7 mouse cellular contexts compared by ENCODE assay signal in genomic region chr12:111353439-111353915, GRCm38 (mm10). TPM values are rescaled to one million over a fixed set of nuclear protein-coding genes. Genes with fewer than 3 reads are reported as not detected.
DNase-seq lines count a peak whose midpoint lies in the region; ATAC-seq and TF ChIP-seq lines count a peak whose summit lies in the region.

No protein-coding gene starts in this region.

- DNase-seq in adipocyte (ENCODE audit: low spot score): peak; percentile 63
- peak; percentile 23 for DNase-seq in forebrain, embryonic 10.5 days (ENCODE audit: extremely low spot score, low spot score)
- peak in 1 of 3 experiments; percentile 16 for DNase-seq in liver, embryonic 14.5 days (ENCODE audit: low read depth in 3 of 3, low spot score in 3 of 3)
- peak; percentile 41 for DNase-seq in retina, embryonic 14.5 days (ENCODE audit: low spot score)
- no peak for DNase-seq in cerebellum, adult 8-10 months
- DNase-seq in cerebellum, adult 11-12 months: no peak

- peak; percentile 71 for ATAC-seq in hindbrain, embryonic 15.5 days (ENCODE audit: low FRiP score, low read depth)
- ATAC-seq in liver, embryonic 14.5 days (ENCODE audit: insufficient read depth): peak; percentile 56

- peak overlapping the region; percentile 35; the same call in 1 of the 2 replicates for H3K27ac ChIP-seq in forebrain, embryonic 10.5 days
- H3K27ac ChIP-seq in hindbrain, embryonic 15.5 days (replicated peaks): peak overlapping the region; percentile 23
- H3K27ac ChIP-seq in liver, embryonic 14.5 days: no peak overlapping the region

- H3K27me3 ChIP-seq in forebrain, embryonic 10.5 days (ENCODE audit: poor library complexity, severe bottlenecking): no peaks in the 10 kb centered on the region
- no peaks in the 10 kb centered on the region for H3K27me3 ChIP-seq in hindbrain, embryonic 15.5 days
- no peaks in the 10 kb centered on the region for H3K27me3 ChIP-seq in liver, embryonic 14.5 days (ENCODE audit: control insufficient read depth, insufficient read depth, low read length)

- H3K9ac ChIP-seq in hindbrain, embryonic 15.5 days: no peak overlapping the region
- no peak overlapping the region for H3K9ac ChIP-seq in liver, embryonic 14.5 days (replicated peaks)

- peaks cover 43% of the 10 kb centered on the region for H3K4me1 ChIP-seq in forebrain, embryonic 10.5 days
- peaks cover 58% of the 10 kb centered on the region for H3K4me1 ChIP-seq in hindbrain, embryonic 15.5 days (replicated peaks)
- H3K4me1 ChIP-seq in liver, embryonic 14.5 days (replicated peaks; ENCODE audit: control insufficient read depth in 2 of 2, insufficient read depth in 2 of 2, low read length in 1 of 2): peaks cover 0 to 7% of the 10 kb centered on the region in 2 experiments; a peak in 1 of 4 replicates

- H3K4me3 ChIP-seq in forebrain, embryonic 10.5 days: no peak overlapping the region
- no peak overlapping the region for H3K4me3 ChIP-seq in hindbrain, embryonic 15.5 days
- no peak overlapping the region for H3K4me3 ChIP-seq in liver, embryonic 14.5 days (ENCODE audit: insufficient read depth in 1 of 2, low read depth in 2 of 2, low read length in 2 of 2)

- peaks cover 32% of the 10 kb centered on the region for H3K36me3 ChIP-seq in forebrain, embryonic 10.5 days (replicated peaks)
- no peaks in the 10 kb centered on the region for H3K36me3 ChIP-seq in hindbrain, embryonic 15.5 days
- H3K36me3 ChIP-seq in liver, embryonic 14.5 days (replicated peaks; ENCODE audit: control insufficient read depth, insufficient read depth, low read depth): no peaks in the 10 kb centered on the region

- WGBS in forebrain, embryonic 10.5 days: 74% methylated on average over 15 of the region's 15 CpGs
- WGBS in hindbrain, embryonic 15.5 days: 28% methylated on average over 15 of the region's 15 CpGs
- 74% methylated on average over 15 of the region's 15 CpGs for WGBS in liver, embryonic 14.5 days (ENCODE audit: insufficient replicate concordance)

- no peak for TF ChIP-seq EP300 in liver, embryonic 14.5 days (IDR thresholded peaks at IDR 0.05; ENCODE audit: low read depth)

- H3K9me3 ChIP-seq in forebrain, embryonic 10.5 days: no peaks in the 10 kb centered on the region
- no peaks in the 10 kb centered on the region for H3K9me3 ChIP-seq in hindbrain, embryonic 15.5 days
- no peaks in the 10 kb centered on the region for H3K9me3 ChIP-seq in liver, embryonic 14.5 days (ENCODE audit: control insufficient read depth, low read length)

- no peak for TF ChIP-seq CTCF in liver, embryonic 14.5 days (IDR thresholded peaks at IDR 0.05; ENCODE audit: low read depth)

- H3K4me2 ChIP-seq in hindbrain, embryonic 15.5 days: peak overlapping the region; percentile 10; the same call in 1 of the 2 replicates
- H3K4me2 ChIP-seq in liver, embryonic 14.5 days (ENCODE audit: low read depth): no peak overlapping the region

RNA-seq across cellular contexts. Expression of gene Cdc42bpb, which starts 24.0 kb away (rescaled TPM):
- 30.1 and 30.3 TPM in 2 replicates for polyA plus RNA-seq in forebrain, embryonic 10.5 days (2016; fragmentation: Nextera tagmentation; extraction: Ambion mirVana)
- 41.2 and 42.4 TPM in 2 replicates for polyA plus RNA-seq in hindbrain, embryonic 15.5 days (2015; fragmentation: Nextera tagmentation; extraction: Ambion mirVana)
- 22.5 and 23.2 TPM in 2 replicates for polyA plus RNA-seq in liver, embryonic 14.5 days (2012; rRNA removed)
- 5.3 and 6.6 TPM in 2 replicates for polyA plus RNA-seq in liver, embryonic 14.5 days (2014; fragmentation: Nextera tagmentation; extraction: Ambion mirVana)

RNA-seq across cellular contexts. Expression of gene Lbhd2, which starts 53.1 kb away (rescaled TPM):
- 0.25 TPM in 1 of 2 replicates, not detected in the other for polyA plus RNA-seq in forebrain, embryonic 10.5 days (2016; fragmentation: Nextera tagmentation; extraction: Ambion mirVana)
- polyA plus RNA-seq in hindbrain, embryonic 15.5 days (2015; fragmentation: Nextera tagmentation; extraction: Ambion mirVana): 1.6 and 1.9 TPM in 2 replicates
- not detected in 2 replicates for polyA plus RNA-seq in liver, embryonic 14.5 days (2012; rRNA removed)
- polyA plus RNA-seq in liver, embryonic 14.5 days (2014; fragmentation: Nextera tagmentation; extraction: Ambion mirVana): 0.15 and 0.21 TPM in 2 replicates

Comparison
In these comparisons a context has a peak if more than half of its experiments do, and no peak if none do; other contexts are left out.
1. DNase-seq: peak in adipocyte (single experiment), forebrain, embryonic 10.5 days (single experiment) and retina, embryonic 14.5 days (single experiment); none in cerebellum, adult 8-10 months (single experiment) and cerebellum, adult 11-12 months (single experiment).